In genomic region chr5:136687561-136687960, GRCm38 (mm10) we compare ENCODE assay signal across 32 mouse cellular contexts. TPM values are rescaled to one million over a fixed set of nuclear protein-coding genes. Genes with fewer than 3 reads are reported as not detected.
DNase-seq lines count a peak whose midpoint lies in the region; ATAC-seq lines count a peak whose summit lies in the region.
"Had no signal": no experiment of that assay in that cellular context is flagged by ENCODE, and none has a peak within 500 bp of the region (broad histone marks: within the 10 kb centered on the region; RNA-seq: fewer than 3 reads in every experiment).

No protein-coding gene starts in this region.

- intact Hi-C loops in heart, postnatal 14 days (cut with DNase I), result no loop called here

- no peak overlapping the region for H3K4me3 ChIP-seq in heart, embryonic 11.5 days (ENCODE audit: low read depth, low read length)
- H3K4me3 ChIP-seq in midbrain, embryonic 16.5 days (ENCODE audit: low read depth, low read length), result no peak overlapping the region
- H3K4me3 ChIP-seq: embryonic facial prominence, embryonic 13.5 days; heart, embryonic 12.5 days; limb, embryonic 10.5 days; liver, embryonic 15.5 days; lung, embryonic 15.5 days; megakaryocyte, embryonic 14.5 days; midbrain, embryonic 13.5 days; neural tube, embryonic 12.5 days had no signal

- no peaks in the 10 kb centered on the region for H3K9me3 ChIP-seq in heart, embryonic 11.5 days (replicated peaks; ENCODE audit: control insufficient read depth, low read length)
- no peaks in the 10 kb centered on the region for H3K9me3 ChIP-seq in midbrain, embryonic 16.5 days (replicated peaks; ENCODE audit: control insufficient read depth, low read length, poor library complexity, severe bottlenecking)
- H3K9me3 ChIP-seq: embryonic facial prominence, embryonic 13.5 days; heart, embryonic 12.5 days; limb, embryonic 10.5 days; liver, embryonic 15.5 days; lung, embryonic 15.5 days; megakaryocyte, embryonic 14.5 days; midbrain, embryonic 13.5 days; neural tube, embryonic 12.5 days had no signal

- no peak overlapping the region for H3K4me2 ChIP-seq in heart, embryonic 11.5 days
- H3K4me2 ChIP-seq in midbrain, embryonic 16.5 days (ENCODE audit: low read length), result no peak overlapping the region
- H3K4me2 ChIP-seq: embryonic facial prominence, embryonic 13.5 days; heart, embryonic 12.5 days; liver, embryonic 15.5 days; lung, embryonic 15.5 days; midbrain, embryonic 13.5 days; neural tube, embryonic 12.5 days had no signal

- H3K36me3 ChIP-seq in heart, embryonic 11.5 days (ENCODE audit: control insufficient read depth, insufficient read depth, low read length), result no peaks in the 10 kb centered on the region
- H3K36me3 ChIP-seq in midbrain, embryonic 16.5 days (ENCODE audit: control insufficient read depth, insufficient read depth, low read length), result no peaks in the 10 kb centered on the region
- H3K36me3 ChIP-seq: embryonic facial prominence, embryonic 13.5 days; heart, embryonic 12.5 days; limb, embryonic 10.5 days; liver, embryonic 15.5 days; lung, embryonic 15.5 days; midbrain, embryonic 13.5 days; neural tube, embryonic 12.5 days had no signal

- peak; percentile 27 for DNase-seq in adrenal gland, postnatal 14 days
- no peak for DNase-seq in adrenal gland, postnatal 4 days (ENCODE audit: low spot score in 2 of 2)
- DNase-seq in heart, postnatal 14 days, result peak; percentile 21 to 33
- peak; percentile 74 for DNase-seq in gastrocnemius, adult 18-20 months (ENCODE audit: low spot score)
- peak; percentile 87 for DNase-seq in gastrocnemius, postnatal 25 days
- DNase-seq in spleen, postnatal 14 days (ENCODE audit: low spot score in 2 of 2), result no peak
- DNase-seq: cerebellum, adult 18-20 months; cerebellum, postnatal 25 days; liver; lung, postnatal 36 days; thymus, adult 18-20 months; thymus, postnatal 36 days had no signal

- WGBS in heart, embryonic 11.5 days (ENCODE audit: insufficient replicate concordance), result 70% methylated on average over 7 of the region's 7 CpGs
- WGBS in midbrain, embryonic 16.5 days, result 73% methylated on average over 7 of the region's 7 CpGs

- ATAC-seq in heart, embryonic 11.5 days (replicated peaks; ENCODE audit: insufficient number of reproducible peaks, low FRiP score, low TSS enrichment), result no peak
- no peak for ATAC-seq in midbrain, embryonic 16.5 days
- ATAC-seq: forebrain, embryonic 14.5 days; hindbrain, postnatal 0 days; intestine, postnatal 0 days; midbrain, embryonic 13.5 days had no signal

- no peaks in the 10 kb centered on the region for H3K27me3 ChIP-seq in heart, embryonic 11.5 days (ENCODE audit: control insufficient read depth, insufficient read depth, low read length)
- H3K27me3 ChIP-seq in midbrain, embryonic 16.5 days (ENCODE audit: control insufficient read depth, insufficient read depth, low read depth, low read length), result no peaks in the 10 kb centered on the region
- H3K27me3 ChIP-seq: embryonic facial prominence, embryonic 13.5 days; liver, embryonic 15.5 days; lung, embryonic 15.5 days; midbrain, embryonic 13.5 days; neural tube, embryonic 12.5 days had no signal

- H3K4me1 ChIP-seq in heart, embryonic 11.5 days (ENCODE audit: control insufficient read depth, insufficient read depth, low read length), result no peaks in the 10 kb centered on the region
- H3K4me1 ChIP-seq in midbrain, embryonic 16.5 days (ENCODE audit: control insufficient read depth, insufficient read depth, low read length), result no peaks in the 10 kb centered on the region
- H3K4me1 ChIP-seq: heart, embryonic 12.5 days; liver, embryonic 15.5 days; lung, embryonic 15.5 days; midbrain, embryonic 13.5 days; neural tube, embryonic 12.5 days had no signal

- no peak overlapping the region for H3K9ac ChIP-seq in heart, embryonic 11.5 days (ENCODE audit: low read depth, low read length)
- H3K9ac ChIP-seq in midbrain, embryonic 16.5 days (ENCODE audit: low read depth, low read length), result no peak overlapping the region
- H3K9ac ChIP-seq: embryonic facial prominence, embryonic 13.5 days; heart, embryonic 12.5 days; liver, embryonic 15.5 days; lung, embryonic 15.5 days; midbrain, embryonic 13.5 days; neural tube, embryonic 12.5 days had no signal

- no peak overlapping the region for H3K27ac ChIP-seq in heart, embryonic 11.5 days (ENCODE audit: low read depth, low read length)
- no peak overlapping the region for H3K27ac ChIP-seq in midbrain, embryonic 16.5 days (ENCODE audit: low read length)
- H3K27ac ChIP-seq: embryonic facial prominence, embryonic 13.5 days; hindbrain, postnatal 0 days; limb, embryonic 10.5 days; liver, embryonic 15.5 days; lung, embryonic 15.5 days; midbrain, embryonic 13.5 days; neural tube, embryonic 12.5 days had no signal

RNA-seq across cellular contexts. Expression of gene Myl10, which starts 5.4 kb away (rescaled TPM):
- total RNA-seq in adrenal gland, postnatal 14 days (2021), result not detected in 2 replicates
- under 1 TPM in 1 of 2 experiments, not detected in 1; 0.65 TPM for total RNA-seq in adrenal gland, postnatal 4 days (2021)
- total RNA-seq in heart, postnatal 14 days (2021), result not detected
- polyA plus RNA-seq in heart, embryonic 11.5 days (2014; fragmentation: Nextera tagmentation; extraction: Ambion mirVana), result not detected in 2 replicates
- total RNA-seq in gastrocnemius, adult 18-20 months (2021), result 1 to 10 TPM; 3.4 to 7.0 TPM
- 1 to 10 TPM; 3.5 to 5.8 TPM for total RNA-seq in gastrocnemius, postnatal 25 days (2021)
- not detected in 2 replicates for polyA plus RNA-seq in midbrain, embryonic 16.5 days (2015; fragmentation: Nextera tagmentation; extraction: Ambion mirVana)
- total RNA-seq: adrenal gland, postnatal 36 days; ES-E14; hindbrain, postnatal 0 days; layer of hippocampus, postnatal 10 days; left cerebral cortex, adult 8-10 months had no signal
- polyA plus RNA-seq: embryonic facial prominence, embryonic 13.5 days; forebrain, embryonic 14.5 days; frontal cortex, adult 2 months; heart, embryonic 12.5 days; hindbrain, postnatal 0 days; intestine, postnatal 0 days; kidney, embryonic 14.5 days; large intestine, adult 2 months; limb, embryonic 10.5 days; liver, embryonic 15.5 days; midbrain, embryonic 13.5 days; neural tube, embryonic 12.5 days had no signal

Comparison
In these comparisons a context has a peak if more than half of its experiments do, and no peak if none do; other contexts are left out.
1. DNase-seq: peak in adrenal gland, postnatal 14 days (single experiment), heart, postnatal 14 days (2 of 2), gastrocnemius, adult 18-20 months (single experiment) and gastrocnemius, postnatal 25 days (single experiment); none in adrenal gland, postnatal 4 days (0 of 2) and spleen, postnatal 14 days (0 of 2).